Mouse (Mus musculus) right cerebral cortex, postnatal 36 days (tissue): Measurements from ENCODE around the gene Slc39a11.

ENCODE experiments used
- DNase-seq, 2 experiments: peaks; one replicate each; pipeline ENCODE4 v3.0.0; 2022; ENCODE audit warnings: low spot score in 2 of 2, mixed read lengths in 1 of 2

Slc39a11 gene

GRCm38 (mm10) chr11:113196234-113197007, 453.5 kb downstream of the Slc39a11 start:
- no peak for DNase-seq
